Mouse (Mus musculus) gastrocnemius, adult 2 months (tissue): ENCODE measurements around the gene Cavin3. TPM values are rescaled to one million over a fixed set of nuclear protein-coding genes. Genes with fewer than 3 reads are reported as not detected.

ENCODE experiments used
- DNase-seq: peaks from one replicate; pipeline ENCODE4 v3.0.0; 2022
- H3K27ac ChIP-seq: fragments of 200-600 bp; 2 replicates; pipeline ENCODE4 v1.8.1; 2022; ENCODE audit warnings: mild to moderate bottlenecking
- H3K4me3 ChIP-seq: fragments of 200-600 bp; 2 replicates; pipeline ENCODE4 v1.8.1; 2022; ENCODE audit warnings: mild to moderate bottlenecking, moderate library complexity
- CTCF ChIP-seq: fragments of 200-600 bp; IDR thresholded peaks from 2 replicates; pipeline ENCODE4 v1.8.1; 2022; ENCODE audit warnings: antibody characterized with exemption, mild to moderate bottlenecking, moderate library complexity
- intact Hi-C: fragments of 180-260 bp; cut with DNase I; formaldehyde crosslinking; loops from one replicate; pipeline ENCODE4 v1.15.1; 2025
- total RNA-seq, 2 experiments: library from RNA; stranded (reverse); gene quantifications; 2 replicates each; pipeline ENCODE4 v1.2.3; 2021

The Cavin3 gene
- total RNA-seq, 2 experiments from 2014 or later = 7.6 to 12.7 TPM

GRCm38 (mm10) chr7:105433859-105434258 is 48.2 kb downstream of the Cavin3 start:
- DNase-seq = no peak
- Histone ChIP-seq H3K27ac (no peak overlapping the region), H3K4me3 (no peak overlapping the region)
- intact Hi-C loops = no loop called here
- TF ChIP-seq CTCF = no peak

GRCm38 (mm10) chr7:105432058-105432457 is 50.0 kb downstream of the Cavin3 start:
- Histone ChIP-seq H3K27ac (no peak overlapping the region), H3K4me3 (no peak overlapping the region)
- no peak for DNase-seq
- intact Hi-C loops = no loop called here
- TF ChIP-seq CTCF = no peak

Other genes starting within 250 kb of the Cavin3 start
- not detected for gene Olfr688, start 194.2 kb downstream of the Cavin3 start, total RNA-seq
- not detected for gene Olfr689, start 171.1 kb downstream of the Cavin3 start, total RNA-seq
- gene Olfr690, start 148.2 kb downstream of the Cavin3 start, total RNA-seq = not detected
- not detected for gene Olfr691, start 140.0 kb downstream of the Cavin3 start, total RNA-seq
- gene Olfr692, start 114.1 kb downstream of the Cavin3 start, total RNA-seq = not detected
- gene Gm5901, start 107.3 kb downstream of the Cavin3 start, total RNA-seq = not detected
- 10 to 100 TPM in 1 of 2 experiments, 1 to 10 TPM in 1; 9.8 to 10.8 TPM for gene Fam160a2, start 82.2 kb downstream of the Cavin3 start, total RNA-seq
- gene Cnga4, start 77.7 kb downstream of the Cavin3 start, total RNA-seq = not detected
- gene Cckbr, start 56.6 kb downstream of the Cavin3 start, total RNA-seq = not detected
- gene Smpd1, start 72.1 kb upstream of the Cavin3 start, total RNA-seq = 10 to 100 TPM; 53.4 to 56.8 TPM
- 1 to 10 TPM; 7.1 to 7.2 TPM for gene Apbb1, start 99.4 kb upstream of the Cavin3 start, total RNA-seq
- gene Hpx, start 117.8 kb upstream of the Cavin3 start, total RNA-seq = not detected
- 10 to 100 TPM; 14.7 to 16.4 TPM for gene Trim3, start 151.3 kb upstream of the Cavin3 start, total RNA-seq
- gene Timm10b, start 157.8 kb upstream of the Cavin3 start, total RNA-seq = 10 to 100 TPM; 53.3 to 64.0 TPM
- 10 to 100 TPM in 1 of 2 experiments, 1 to 10 TPM in 1; 8.8 to 10.5 TPM for gene Arfip2, start 158.1 kb upstream of the Cavin3 start, total RNA-seq
- 1 to 10 TPM in 1 of 2 experiments, under 1 TPM in 1; 0.64 to 3.4 TPM for gene Gm45799, start 158.3 kb upstream of the Cavin3 start, total RNA-seq
- gene Dnhd1, start 168.5 kb upstream of the Cavin3 start, total RNA-seq = under 1 TPM; 0.36 to 0.59 TPM